Mouse (Mus musculus): ENCODE results near the gene Olfr734.

The Olfr734 gene

DNA sequence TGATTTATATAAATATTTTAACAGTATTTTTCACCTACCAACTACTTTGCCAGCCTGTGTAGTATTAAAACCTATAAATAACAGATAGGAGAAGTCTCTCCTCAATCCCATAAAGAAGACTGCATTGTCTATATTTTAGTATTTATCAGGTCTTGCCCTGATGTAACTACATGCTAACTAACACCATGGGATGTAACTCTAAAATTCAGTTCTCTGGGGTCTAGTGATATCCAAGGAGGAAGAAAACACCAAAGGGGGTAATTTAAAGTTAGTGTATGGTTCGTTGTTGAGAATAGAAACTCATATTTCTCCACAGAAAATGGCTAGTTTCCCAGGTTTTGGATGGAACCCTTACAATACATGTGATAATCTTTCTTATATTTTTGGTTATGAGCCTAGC, at the start of gene Olfr734:
TSS of gene Olfr734 (minus strand) at position 101 of the 400 bp plus-strand sequence.
- DNase-seq (ENCODE audit: low spot score in 2 of 2), result no peak

DNA sequence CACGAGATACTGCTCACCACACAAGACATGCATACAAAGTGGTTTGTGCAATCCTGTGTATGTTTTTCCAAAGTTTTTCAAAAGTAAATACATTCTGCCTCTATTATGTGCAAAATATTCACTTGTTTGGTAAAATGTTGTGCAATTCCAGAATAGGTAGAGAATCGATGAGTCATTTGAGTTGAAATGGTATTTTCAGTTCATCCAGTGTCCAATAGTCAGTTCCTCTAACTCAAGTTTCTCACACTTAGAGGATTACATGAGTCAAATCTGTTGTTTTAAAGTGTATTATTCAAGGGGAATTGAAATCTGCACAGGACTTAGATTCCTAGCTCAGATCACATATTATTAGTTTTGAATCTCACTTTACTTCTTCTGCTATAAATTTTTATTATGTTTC, 37.0 kb upstream of the Olfr734 start:
- DNase-seq (ENCODE audit: low spot score in 2 of 2), result no peak

DNA sequence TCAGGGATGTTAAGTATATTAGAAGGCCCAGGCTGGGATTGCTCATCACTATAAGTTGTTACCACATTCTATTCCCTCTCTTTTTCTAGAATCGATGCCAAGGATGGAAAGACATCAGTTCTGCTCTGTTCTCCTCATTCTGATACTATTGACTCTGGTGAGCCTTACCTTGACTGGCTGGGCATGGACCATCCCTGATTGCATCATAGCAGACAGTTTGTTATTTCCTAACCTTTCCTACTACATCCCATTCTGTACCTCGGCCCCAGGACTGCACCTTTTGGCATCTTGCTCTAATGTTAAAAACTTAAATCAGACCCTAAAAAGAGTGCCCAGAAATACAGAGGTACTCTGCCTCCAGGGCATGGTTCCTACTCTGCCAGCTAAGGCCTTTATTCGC, 33.9 kb upstream of the Olfr734 start:
- no peak for DNase-seq (ENCODE audit: low spot score in 2 of 2)

DNA sequence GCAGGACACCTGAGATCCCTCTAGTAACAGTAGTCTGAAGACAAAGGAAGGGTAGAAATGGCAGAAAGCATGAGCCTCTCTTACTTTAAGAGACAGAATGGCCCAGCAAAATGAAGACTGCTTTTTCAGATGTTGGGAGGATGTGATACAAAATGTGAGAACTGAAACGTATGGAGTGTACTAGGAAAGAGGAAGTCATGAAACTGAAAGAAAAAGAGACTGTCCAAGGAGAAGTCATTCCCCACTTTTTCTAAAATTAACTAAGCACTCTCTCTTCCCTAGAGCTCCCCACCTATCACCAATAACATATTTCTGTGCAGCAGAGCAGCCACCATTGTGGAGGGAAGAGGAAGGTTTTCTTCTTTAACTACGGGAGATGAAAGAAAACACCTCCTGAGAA, 31.0 kb upstream of the Olfr734 start, which contains the start of gene Tlr11:
TSS of gene Tlr11 (plus strand) at position 322 of the 400 bp plus-strand sequence.
- DNase-seq (ENCODE audit: low spot score in 2 of 2), result no peak

DNA sequence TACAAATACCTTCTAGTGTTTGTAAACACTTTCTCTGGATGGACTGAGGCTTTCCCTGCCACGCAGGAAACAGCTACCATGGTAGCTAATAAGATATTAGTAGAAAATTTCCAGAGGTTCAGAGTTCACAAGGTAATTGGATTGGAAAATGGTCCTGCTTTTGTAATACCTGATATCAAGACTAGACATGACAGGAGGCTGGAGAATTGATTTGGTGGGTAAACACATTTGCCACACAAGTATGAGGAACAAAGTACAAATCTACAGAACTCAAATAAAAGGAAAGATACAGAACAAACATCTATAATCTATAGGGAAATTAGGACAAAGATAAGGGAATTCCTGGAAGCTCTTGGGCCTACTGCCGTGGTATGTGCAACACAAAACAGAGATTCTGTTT, 30.2 kb upstream of the Olfr734 start:
- no peak for DNase-seq (ENCODE audit: low spot score in 2 of 2)

DNA sequence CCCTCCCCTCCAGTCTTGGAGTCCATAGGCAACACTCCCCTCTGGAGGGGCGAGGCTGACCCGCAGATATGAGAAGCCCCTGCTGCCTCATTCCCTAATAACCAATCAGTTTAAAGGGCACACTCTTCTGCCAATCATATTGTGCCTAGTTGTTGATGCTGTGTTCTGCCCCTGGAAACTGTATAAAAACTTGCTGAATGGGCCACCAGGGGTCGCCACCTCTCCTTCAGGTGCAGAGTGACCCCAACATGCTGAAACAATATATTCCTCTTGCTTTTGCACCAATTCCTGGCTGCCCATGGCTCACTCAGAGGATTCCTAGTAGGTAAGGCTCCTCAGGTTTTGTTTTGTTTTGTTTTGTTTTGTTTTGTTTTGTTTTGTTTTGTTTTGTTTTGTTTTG, 25.9 kb upstream of the Olfr734 start:
- no peak for DNase-seq (ENCODE audit: low spot score in 2 of 2)

DNA sequence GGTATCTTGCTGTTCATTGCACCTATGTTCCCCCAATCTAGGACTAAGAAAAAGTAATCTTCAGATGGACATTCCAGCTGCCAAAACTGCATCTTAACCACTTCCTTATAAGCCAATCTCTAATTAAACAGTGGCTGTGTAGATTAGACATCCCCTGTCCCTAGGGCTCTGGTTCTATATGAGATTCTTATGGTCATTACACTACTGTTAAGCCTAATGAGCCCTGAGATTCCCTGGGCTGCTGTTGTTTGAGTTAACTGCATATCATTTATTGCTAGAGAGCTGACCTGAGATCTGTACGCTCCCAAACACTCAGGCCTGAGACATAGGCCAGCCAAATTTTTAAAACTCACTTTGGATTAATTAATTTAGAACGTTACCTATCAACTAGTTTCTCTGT, 22.2 kb upstream of the Olfr734 start, which contains the start of gene Olfr735:
TSS of gene Olfr735 (minus strand) at position 77 of the 400 bp plus-strand sequence.
- DNase-seq (ENCODE audit: low spot score in 2 of 2), result no peak

DNA sequence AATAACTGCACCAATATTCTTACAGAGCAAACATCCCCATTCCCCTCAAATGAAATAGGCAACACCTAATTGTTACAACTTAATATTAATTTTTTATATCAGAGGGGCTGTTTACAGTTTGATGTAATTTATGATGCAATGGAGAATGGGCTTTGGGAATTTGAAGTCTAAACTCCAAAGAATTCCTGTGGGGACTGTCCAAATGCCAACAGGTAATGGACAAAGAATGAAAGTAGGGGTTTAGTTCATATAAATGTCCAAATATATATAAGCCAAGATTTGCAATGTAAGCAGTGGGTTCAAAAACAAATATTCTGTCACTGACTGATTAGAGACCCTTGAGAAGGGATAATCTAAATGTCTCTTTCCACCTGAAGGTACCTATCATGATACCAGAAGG, 25.1 kb downstream of the Olfr734 start, which contains the start of gene Olfr733:
TSS of gene Olfr733 (minus strand) at position 101 of the 400 bp plus-strand sequence.
- no peak for DNase-seq (ENCODE audit: low spot score in 2 of 2)

DNA sequence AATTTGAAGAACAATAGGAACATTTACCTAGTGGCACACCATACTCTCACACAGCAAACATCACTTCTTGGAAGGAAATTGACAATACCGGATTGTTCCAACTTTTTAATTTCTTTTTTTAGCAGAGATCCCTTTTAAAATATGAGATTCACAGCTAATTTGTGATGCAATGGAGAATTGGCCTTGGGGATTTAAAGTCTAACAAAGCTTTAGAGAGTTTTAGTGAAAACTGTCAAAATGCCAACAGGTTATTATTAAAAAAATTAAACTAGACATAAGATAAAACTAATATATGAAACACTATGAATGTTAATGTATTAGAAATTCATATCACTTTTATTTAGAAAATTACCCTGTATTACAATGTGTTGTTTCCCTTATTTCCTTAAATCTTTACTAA, 42.5 kb downstream of the Olfr734 start, which contains the start of gene Olfr732:
TSS of gene Olfr732 (minus strand) at position 101 of the 400 bp plus-strand sequence.
- DNase-seq (ENCODE audit: low spot score in 2 of 2), result no peak

Data from right cerebral cortex, postnatal 36 days (tissue).